ENCODE assay signal across 17 mouse cellular contexts in the genomic region with DNA sequence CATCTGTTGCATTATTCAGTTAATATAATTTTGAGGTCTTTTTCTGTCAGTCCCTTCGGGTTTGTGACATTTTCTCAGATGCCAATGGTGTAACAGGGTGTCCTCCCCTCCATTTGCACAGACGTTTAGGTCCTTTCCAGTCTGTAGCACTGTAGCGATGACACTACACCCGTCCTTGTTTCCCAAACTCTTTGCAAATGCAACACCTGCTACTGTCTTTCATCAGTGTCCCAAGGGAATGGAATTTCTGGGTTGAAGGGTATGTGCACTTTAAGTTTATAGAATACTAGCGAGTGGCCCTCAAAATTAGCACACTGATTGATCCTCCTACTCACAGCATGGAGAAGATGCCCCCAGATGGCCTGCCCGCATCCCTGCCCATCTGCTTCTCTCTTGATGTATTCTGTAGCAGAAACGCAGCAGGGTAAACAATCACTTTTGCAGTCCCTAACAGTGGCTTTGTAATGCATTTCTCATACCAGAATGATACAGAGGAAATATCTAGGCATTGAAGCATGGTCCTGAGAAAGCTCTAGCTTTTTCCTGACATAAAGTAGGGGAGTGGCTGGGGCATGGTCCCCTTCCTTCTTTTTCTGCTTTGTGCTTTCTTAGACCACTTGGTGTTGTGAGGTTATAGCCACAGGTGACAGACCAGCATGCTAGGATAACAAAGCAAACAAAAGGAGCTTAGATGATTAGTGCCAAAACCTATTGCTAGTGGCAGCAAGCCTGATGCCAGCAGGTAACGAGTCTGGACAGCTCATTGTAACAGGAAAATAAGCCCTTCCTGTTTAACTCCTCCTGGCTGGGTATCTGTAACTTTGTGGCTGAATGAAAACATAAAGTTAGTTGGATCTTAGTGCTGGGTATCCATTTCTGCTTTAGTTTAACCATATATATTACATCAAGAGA.
A peak's percentile ranks its signal among the peaks of the same experiment; 100 is the strongest.
DNase-seq lines count a peak whose midpoint lies in the region; TF ChIP-seq lines count a peak whose summit lies in the region.
"Had no signal": no experiment of that assay in that cellular context is flagged by ENCODE, and none has a peak within 500 bp of the region (broad histone marks: within the 10 kb centered on the region; RNA-seq: fewer than 3 reads in every experiment).

No protein-coding gene starts in this region.

- DNase-seq in cerebellum, postnatal 36 days, result peak; percentile 39 to 56
- DNase-seq in cerebellum, adult 11-12 months, result no peak
- peak; percentile 30 for DNase-seq in layer of hippocampus, adult 11-12 months (ENCODE audit: low spot score)
- DNase-seq in layer of hippocampus, postnatal 10 days (ENCODE audit: low spot score in 2 of 2), result no peak
- peak; percentile 37 for DNase-seq in fat pad, adult 2 months (ENCODE audit: extremely low read depth, low read depth, low spot score)
- no peak for DNase-seq in c-Kit-positive CD71-positive TER-119-positive erythroid progenitor cells, embryonic 14.5 days (ENCODE audit: low spot score)
- no peak for DNase-seq in adrenal gland, postnatal 25 days
- DNase-seq: B cell, adult 2 months; cerebellum, adult 8-10 months; kidney, adult 18-20 months; liver, embryonic 13.5 days; lung, embryonic 14.5 days; lung, postnatal 36 days; thymus, postnatal 14 days had no signal

- H3K79me2 ChIP-seq in C2C12 (ENCODE audit: control insufficient read depth, insufficient read depth), result no peaks in the 10 kb centered on the region

- H3K79me3 ChIP-seq in C2C12 (ENCODE audit: low read depth), result no peaks in the 10 kb centered on the region

- H3ac ChIP-seq in C2C12 (ENCODE audit: control insufficient read depth, insufficient read length, low read depth), result no peak overlapping the region

- no peak for TF ChIP-seq CTCF in C2C12 (IDR thresholded peaks at IDR 0.05; ENCODE audit: control insufficient read depth, insufficient read depth, insufficient read length)

- no peak overlapping the region for H3K4me3 ChIP-seq in C2C12 (ENCODE audit: insufficient read depth, poor library complexity, severe bottlenecking)
- H3K4me3 ChIP-seq: heart, embryonic 10.5 days; limb, embryonic 13.5 days; liver, embryonic 13.5 days had no signal

- H3K27me3 ChIP-seq in C2C12 (ENCODE audit: control insufficient read depth, insufficient read depth, insufficient read length), result no peaks in the 10 kb centered on the region
- H3K27me3 ChIP-seq: limb, embryonic 13.5 days; liver, embryonic 13.5 days had no signal

- H3K36me3 ChIP-seq in C2C12 (ENCODE audit: control insufficient read depth, insufficient read depth), result no peaks in the 10 kb centered on the region
- H3K36me3 ChIP-seq: heart, embryonic 10.5 days; limb, embryonic 13.5 days; liver, embryonic 13.5 days had no signal

TF ChIP-seq in C2C12, 6 proteins besides CTCF, POLR2A, EP300 and RAD21:
- peak; percentile 88 for TF ChIP-seq MYOD1 (IDR thresholded peaks at IDR 0.05; ENCODE audit: control insufficient read depth, insufficient read length, low read depth)
- no peak for TF ChIP-seq MYOG (IDR thresholded peaks at IDR 0.05; ENCODE audit: control insufficient read depth, extremely low read depth, insufficient read length)

Comparison
In these comparisons a context has a peak if more than half of its experiments do, and no peak if none do; other contexts are left out.
1. DNase-seq: peak in cerebellum, postnatal 36 days (2 of 2), layer of hippocampus, adult 11-12 months (single experiment) and fat pad, adult 2 months (single experiment); none in cerebellum, adult 11-12 months (single experiment), layer of hippocampus, postnatal 10 days (0 of 2), c-Kit-positive CD71-positive TER-119-positive erythroid progenitor cells, embryonic 14.5 days (single experiment) and adrenal gland, postnatal 25 days (single experiment).